Mouse (Mus musculus) neutrophil, adult 59 days (primary cell): Measurements from ENCODE around the gene Olfr1148. TPM values are rescaled to one million over a fixed set of nuclear protein-coding genes. Genes with fewer than 3 reads are reported as not detected.

Source experiments
- total RNA-seq, 2 experiments: library from RNA; stranded (reverse); gene quantifications; 1 replicate in 1 of 2; 2 replicates in 1 of 2; pipeline ENCODE4 v1.2.4; 2023

Gene Olfr1148
- total RNA-seq = not detected

DNA sequence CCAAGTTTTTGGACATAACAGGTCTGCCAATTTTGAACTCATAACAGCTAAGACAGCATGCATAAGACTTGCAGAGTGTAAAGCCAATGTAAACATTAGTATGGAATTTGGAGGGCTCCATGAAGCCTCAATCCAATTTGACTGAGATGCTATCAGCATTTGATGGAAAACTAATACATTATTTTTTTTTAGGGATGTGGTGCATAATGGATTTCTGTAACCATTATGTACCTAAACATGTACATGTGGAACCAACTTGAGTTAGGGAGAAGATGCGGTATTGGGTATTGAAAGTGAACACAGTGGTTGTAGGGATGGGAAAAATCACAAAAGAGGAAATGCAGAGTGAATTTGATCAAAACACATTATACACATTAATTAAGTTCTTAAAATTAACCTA, at the start of gene Olfr1148:
TSS of gene Olfr1148 (plus strand) at position 301 of the 400 bp plus-strand sequence.

DNA sequence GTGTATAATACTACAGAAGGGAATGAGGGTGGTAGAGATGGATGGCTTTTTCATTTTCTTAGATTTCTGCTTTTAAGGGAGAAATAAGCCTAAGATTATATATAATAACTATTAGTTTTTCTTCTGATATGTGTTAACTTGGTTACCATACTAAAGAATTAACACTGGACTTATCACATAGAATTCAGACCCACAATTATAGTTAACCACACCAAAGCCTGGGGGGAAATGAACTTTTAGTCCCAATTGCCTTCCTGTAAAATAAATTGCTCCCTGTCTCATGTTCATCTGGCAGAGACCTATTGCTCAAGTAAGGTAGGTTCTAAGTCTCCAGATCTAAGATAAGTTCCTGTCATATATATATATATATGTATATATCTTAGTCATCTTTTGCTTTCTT, 30.0 kb upstream of the Olfr1148 start, which contains the start of gene Olfr1143:
TSS of gene Olfr1143 (plus strand) at position 301 of the 400 bp plus-strand sequence.

DNA sequence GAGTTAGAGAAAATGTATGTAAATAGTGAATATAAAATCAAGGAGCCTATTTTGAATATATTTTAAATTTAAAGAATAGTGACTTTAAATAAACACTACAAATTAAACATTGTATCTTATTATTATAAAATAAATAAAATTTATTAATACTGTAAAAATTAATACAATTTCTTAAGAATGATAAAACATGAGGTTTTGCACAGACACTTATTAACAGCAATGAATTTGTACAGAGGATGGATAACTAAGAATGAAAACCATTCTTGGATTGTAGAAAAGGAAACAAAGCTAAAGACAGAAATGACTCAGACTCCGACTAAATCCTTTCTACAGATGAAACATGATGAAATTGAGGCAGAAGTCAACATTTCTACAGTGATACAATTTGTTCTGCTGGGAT, 20.8 kb upstream of the Olfr1148 start, which contains the start of gene Olfr1145:
TSS of gene Olfr1145 (plus strand) at position 301 of the 400 bp plus-strand sequence.

DNA sequence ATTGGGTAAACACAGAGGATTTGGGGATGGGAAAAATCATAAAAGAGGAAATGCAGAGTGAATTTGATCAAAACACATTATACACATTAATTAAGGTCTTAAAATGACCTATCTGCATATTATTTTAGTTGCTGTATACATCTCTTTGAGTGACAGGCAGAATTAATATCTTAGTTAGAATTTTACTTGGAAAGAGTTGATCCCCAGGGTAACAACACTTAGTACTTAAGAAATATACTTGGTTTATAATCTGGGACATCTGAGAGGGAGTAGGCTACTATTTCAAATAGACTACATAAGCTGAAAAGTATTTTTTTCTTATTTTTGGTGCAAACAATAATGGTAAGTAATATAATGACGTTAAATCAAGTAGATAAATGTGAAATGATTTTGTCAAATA, 13.4 kb downstream of the Olfr1148 start, which contains the start of gene Olfr1150-ps1:
TSS of gene Olfr1150-ps1 (plus strand) at position 301 of the 400 bp plus-strand sequence.

DNA sequence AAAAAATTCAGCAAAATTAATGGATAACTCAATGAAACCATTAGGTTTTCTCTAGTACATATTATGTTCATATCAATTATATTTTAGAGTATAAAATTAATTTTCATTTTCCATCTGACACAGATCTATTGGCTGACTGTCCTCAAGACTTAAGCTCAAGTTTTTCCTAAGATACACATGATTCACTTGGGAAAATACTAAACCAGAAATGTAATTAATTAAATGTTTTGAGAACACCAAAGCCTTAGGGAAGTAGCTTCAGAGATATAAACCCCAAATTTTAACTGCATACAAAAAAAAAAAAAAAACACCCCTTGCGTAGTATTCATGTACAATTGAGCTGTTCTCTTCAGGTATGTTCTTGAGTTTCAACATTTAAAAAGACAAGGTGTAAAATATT, 25.2 kb downstream of the Olfr1148 start, which contains the start of gene Olfr1151:
TSS of gene Olfr1151 (plus strand) at position 301 of the 400 bp plus-strand sequence.

DNA sequence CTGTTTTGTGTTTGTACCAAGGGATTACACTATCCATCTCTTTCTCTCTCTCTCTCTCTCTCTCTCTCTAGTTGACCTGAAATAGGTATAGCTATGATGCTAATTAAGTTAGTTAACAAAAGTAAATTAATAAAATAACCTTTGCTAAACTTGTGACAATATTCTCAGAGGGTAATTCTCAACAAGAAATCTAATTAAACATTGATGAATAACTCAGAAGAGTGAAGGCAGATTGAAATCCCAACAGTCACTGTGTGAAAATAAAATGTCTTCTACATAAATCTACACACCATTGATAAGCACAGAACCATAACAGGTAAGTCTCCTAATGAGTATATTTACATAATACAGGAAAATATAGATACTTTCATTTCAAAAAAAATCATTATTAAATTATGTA, 35.9 kb downstream of the Olfr1148 start, which contains the start of gene Olfr1152:
TSS of gene Olfr1152 (plus strand) at position 301 of the 400 bp plus-strand sequence.

Other genes with a start within 250 kb of the Olfr1148 start
- gene Olfr1130, start 224.3 kb upstream of the Olfr1148 start, total RNA-seq = not detected
- not detected for gene Olfr1131, start 203.4 kb upstream of the Olfr1148 start, total RNA-seq
- gene Olfr1132, start 193.0 kb upstream of the Olfr1148 start, total RNA-seq = not detected
- gene Olfr1133, start 183.2 kb upstream of the Olfr1148 start, total RNA-seq = not detected
- not detected for gene Olfr1134, start 172.1 kb upstream of the Olfr1148 start, total RNA-seq
- gene Olfr1135, start 156.9 kb upstream of the Olfr1148 start, total RNA-seq = not detected
- not detected for gene Olfr1136, start 136.6 kb upstream of the Olfr1148 start, total RNA-seq
- gene Olfr1137, start 117.4 kb upstream of the Olfr1148 start, total RNA-seq = not detected
- not detected for gene Olfr1138, start 90.6 kb upstream of the Olfr1148 start, total RNA-seq
- not detected for gene Olfr1140, start 86.8 kb upstream of the Olfr1148 start, total RNA-seq
- gene Olfr1141, start 76.5 kb upstream of the Olfr1148 start, total RNA-seq = not detected
- not detected for gene Olfr152, start 51.0 kb upstream of the Olfr1148 start, total RNA-seq
- gene Olfr1143, start 29.9 kb upstream of the Olfr1148 start, total RNA-seq = not detected
- gene Olfr1145, start 20.7 kb upstream of the Olfr1148 start, total RNA-seq = not detected
- not detected for gene Olfr1150-ps1, start 13.5 kb downstream of the Olfr1148 start, total RNA-seq
- gene Olfr1151, start 25.3 kb downstream of the Olfr1148 start, total RNA-seq = not detected
- not detected for gene Olfr1152, start 36.0 kb downstream of the Olfr1148 start, total RNA-seq
- not detected for gene Olfr1153, start 64.4 kb downstream of the Olfr1148 start, total RNA-seq
- gene Olfr1154, start 74.6 kb downstream of the Olfr1148 start, total RNA-seq = not detected
- not detected for gene Olfr1155, start 114.6 kb downstream of the Olfr1148 start, total RNA-seq
- not detected for gene Olfr1156, start 122.6 kb downstream of the Olfr1148 start, total RNA-seq
- gene Olfr1157, start 137.8 kb downstream of the Olfr1148 start, total RNA-seq = not detected
- gene Olfr74, start 144.1 kb downstream of the Olfr1148 start, total RNA-seq = not detected
- not detected for gene Olfr1158, start 159.6 kb downstream of the Olfr1148 start, total RNA-seq
- gene Olfr1160, start 177.7 kb downstream of the Olfr1148 start, total RNA-seq = not detected
- gene Olfr1161, start 192.2 kb downstream of the Olfr1148 start, total RNA-seq = not detected
- not detected for gene Olfr73, start 207.2 kb downstream of the Olfr1148 start, total RNA-seq
- gene Olfr1162, start 220.6 kb downstream of the Olfr1148 start, total RNA-seq = not detected
- not detected for gene Olfr1163, start 241.3 kb downstream of the Olfr1148 start, total RNA-seq